17 mouse cellular contexts compared by ENCODE assay signal in the genomic region with DNA sequence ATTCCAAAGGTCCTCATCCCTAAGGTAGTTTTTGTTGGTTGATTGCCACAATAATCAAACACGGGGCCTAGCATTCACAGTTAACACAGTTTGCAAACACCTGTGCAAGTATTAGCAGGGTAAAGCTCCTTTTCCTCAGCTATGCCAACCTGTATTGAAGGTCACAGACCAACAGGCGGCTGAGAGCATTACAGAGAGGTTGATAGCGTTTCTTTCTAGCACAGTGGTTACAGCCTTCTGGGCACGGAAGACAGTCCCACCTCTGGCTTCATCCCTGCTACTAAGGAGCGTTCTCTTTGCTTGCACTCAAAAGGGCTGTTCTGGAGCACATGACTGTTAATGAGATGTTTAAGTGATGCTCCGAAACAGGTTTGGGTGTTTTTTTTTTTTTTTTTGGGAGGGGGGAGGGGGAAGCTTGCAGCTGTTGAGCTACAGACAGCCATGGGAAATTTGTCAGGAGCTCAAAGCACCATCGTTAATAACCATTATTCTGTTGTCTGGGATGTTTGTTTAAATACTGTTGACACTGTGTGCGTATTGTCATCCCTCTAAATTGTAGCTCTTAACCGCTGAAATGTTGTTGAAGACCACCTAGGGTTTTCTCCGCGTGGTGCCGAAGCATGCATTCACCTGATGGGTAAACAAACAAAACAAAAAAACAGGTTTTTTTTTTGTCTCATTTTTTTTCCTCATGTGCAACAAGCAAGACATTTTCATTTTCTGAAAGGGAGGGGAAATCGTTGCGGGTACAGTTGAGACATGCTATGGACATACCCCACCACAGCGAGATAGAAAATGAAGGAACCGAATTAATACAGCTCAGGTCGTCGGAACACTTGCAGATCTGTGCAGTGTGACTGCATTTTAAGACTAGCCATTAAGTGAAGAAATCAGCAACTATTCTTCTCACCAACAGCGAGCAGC. TPM values are rescaled to one million over a fixed set of nuclear protein-coding genes. Genes with fewer than 3 reads are reported as not detected.
DNase-seq lines count a peak whose midpoint lies in the region; ATAC-seq and TF ChIP-seq lines count a peak whose summit lies in the region.
"Had no signal": no experiment of that assay in that cellular context is flagged by ENCODE, and none has a peak within 500 bp of the region (broad histone marks: within the 10 kb centered on the region; RNA-seq: fewer than 3 reads in every experiment).

No protein-coding gene starts in this region.

- no peak for TF ChIP-seq CTCF in heart, postnatal 0 days (IDR thresholded peaks at IDR 0.05; ENCODE audit: low read depth)

- H3K9me3 ChIP-seq in heart, postnatal 0 days (replicated peaks; ENCODE audit: control insufficient read depth, low read length), result 0 out of 2 replicates have a peak, but pooled peaks cover 6% of the 10 kb centered on the region
- H3K9me3 ChIP-seq in forebrain, embryonic 13.5 days (replicated peaks), result no peaks in the 10 kb centered on the region
- no peaks in the 10 kb centered on the region for H3K9me3 ChIP-seq in midbrain, embryonic 15.5 days
- H3K9me3 ChIP-seq: lung, embryonic 15.5 days had no signal

- H3K36me3 ChIP-seq in heart, postnatal 0 days (replicated peaks; ENCODE audit: control insufficient read depth, insufficient read depth, low read length), result no peaks in the 10 kb centered on the region
- H3K36me3 ChIP-seq in forebrain, embryonic 13.5 days (ENCODE audit: poor library complexity, severe bottlenecking), result no peaks in the 10 kb centered on the region; the same call in 1 of the 2 replicates
- H3K36me3 ChIP-seq in midbrain, embryonic 15.5 days (replicated peaks), result no peaks in the 10 kb centered on the region
- H3K36me3 ChIP-seq: lung, embryonic 15.5 days had no signal

- no peak overlapping the region for H3K4me2 ChIP-seq in heart, postnatal 0 days (ENCODE audit: low read depth, low read length)
- peak overlapping the region; percentile 80 for H3K4me2 ChIP-seq in forebrain, embryonic 13.5 days
- peak overlapping the region; percentile 47 for H3K4me2 ChIP-seq in midbrain, embryonic 15.5 days

- 0 out of 2 replicates have a peak overlapping the region, but pooled peaks have one; percentile 40 for H3K4me3 ChIP-seq in heart, postnatal 0 days (ENCODE audit: low read depth, low read length)
- peak overlapping the region; percentile 46 for H3K4me3 ChIP-seq in forebrain, embryonic 13.5 days
- 0 out of 2 replicates have a peak overlapping the region, but pooled peaks have one; percentile 23 for H3K4me3 ChIP-seq in midbrain, embryonic 15.5 days

- H3K27ac ChIP-seq in heart, postnatal 0 days (ENCODE audit: low read depth), result no peak overlapping the region
- H3K27ac ChIP-seq in forebrain, embryonic 13.5 days, result peak overlapping the region; percentile 57
- H3K27ac ChIP-seq in midbrain, embryonic 15.5 days, result no peak overlapping the region
- H3K27ac ChIP-seq: lung, embryonic 15.5 days had no signal

- H3K9ac ChIP-seq in heart, postnatal 0 days (replicated peaks; ENCODE audit: low read depth, low read length), result no peak overlapping the region
- peak overlapping the region; percentile 69 for H3K9ac ChIP-seq in forebrain, embryonic 13.5 days
- H3K9ac ChIP-seq in midbrain, embryonic 15.5 days, result no peak overlapping the region
- H3K9ac ChIP-seq: lung, embryonic 15.5 days had no signal

- TF ChIP-seq EP300 in heart, postnatal 0 days (IDR thresholded peaks at IDR 0.05; ENCODE audit: low read depth), result no peak

- ATAC-seq in heart, postnatal 0 days (ENCODE audit: insufficient read depth, low read depth), result no peak
- peak; percentile 22; the same call in 1 of the 2 replicates for ATAC-seq in forebrain, embryonic 13.5 days
- ATAC-seq in midbrain, embryonic 15.5 days (replicated peaks), result no peak

- no peaks in the 10 kb centered on the region; the same call in 1 of the 2 replicates for H3K4me1 ChIP-seq in heart, postnatal 0 days (ENCODE audit: control insufficient read depth, insufficient read depth)
- H3K4me1 ChIP-seq in forebrain, embryonic 13.5 days, result peaks cover 79% of the 10 kb centered on the region
- peaks cover 15% of the 10 kb centered on the region for H3K4me1 ChIP-seq in midbrain, embryonic 15.5 days

- DNase-seq in heart, postnatal 0 days (ENCODE audit: low spot score), result no peak
- no peak for DNase-seq in heart, adult 11 months
- peak; percentile 14 for DNase-seq in R1 (ENCODE audit: low read depth, low spot score)
- DNase-seq in right cerebral cortex, postnatal 25 days, result no peak
- no peak for DNase-seq in frontal cortex, postnatal 36 days (ENCODE audit: low spot score in 2 of 2)
- DNase-seq in testis, postnatal 10 days (ENCODE audit: low spot score), result no peak
- DNase-seq: cerebellum, adult 11-12 months; kidney, adult 11 months; kidney, postnatal 4 days had no signal

- 5% methylated on average over 19 of the region's 19 CpGs for WGBS in heart, postnatal 0 days
- WGBS in forebrain, embryonic 13.5 days, result 1% methylated on average over 19 of the region's 19 CpGs
- WGBS in midbrain, embryonic 15.5 days, result 3% methylated on average over 19 of the region's 19 CpGs

- H3K27me3 ChIP-seq in heart, postnatal 0 days (ENCODE audit: control insufficient read depth, insufficient read depth, low read length), result peaks cover 97% of the 10 kb centered on the region
- H3K27me3 ChIP-seq in forebrain, embryonic 13.5 days, result peaks cover 28% of the 10 kb centered on the region
- H3K27me3 ChIP-seq in midbrain, embryonic 15.5 days (replicated peaks), result peaks cover 83% of the 10 kb centered on the region

RNA-seq across cellular contexts. Expression of gene Ostm1, which starts 6.9 kb away (rescaled TPM):
- total RNA-seq in heart, postnatal 0 days (2014; rRNA removed; ENCODE audit: low replicate concordance), result 13.8 and 26.7 TPM in 2 replicates
- 17.7 and 20.2 TPM in 2 replicates for polyA plus RNA-seq in heart, postnatal 0 days (2015; fragmentation: Nextera tagmentation; extraction: Ambion mirVana)
- polyA plus RNA-seq in forebrain, embryonic 13.5 days (2015; fragmentation: Nextera tagmentation; extraction: Ambion mirVana), result 57.1 and 63.2 TPM in 2 replicates
- polyA plus RNA-seq in midbrain, embryonic 15.5 days (2015; fragmentation: Nextera tagmentation; extraction: Ambion mirVana), result 37.2 and 39.7 TPM in 2 replicates

RNA-seq across cellular contexts. Expression of gene Nr2e1, which starts 7.1 kb away (rescaled TPM):
- not detected in 2 replicates for total RNA-seq in heart, postnatal 0 days (2014; rRNA removed; ENCODE audit: low replicate concordance)
- not detected in 2 replicates for polyA plus RNA-seq in heart, postnatal 0 days (2015; fragmentation: Nextera tagmentation; extraction: Ambion mirVana)
- 71.0 and 77.0 TPM in 2 replicates for polyA plus RNA-seq in forebrain, embryonic 13.5 days (2015; fragmentation: Nextera tagmentation; extraction: Ambion mirVana)
- polyA plus RNA-seq in midbrain, embryonic 15.5 days (2015; fragmentation: Nextera tagmentation; extraction: Ambion mirVana), result 5.3 and 6.5 TPM in 2 replicates
- total RNA-seq: granulocyte monocyte progenitor cell, adult 5-6 weeks; heart, postnatal 25 days; liver, adult 2 months; MEL; monocyte, adult 5-6 weeks had no signal
- polyA plus RNA-seq: liver, adult 2 months; lung, embryonic 15.5 days had no signal
